Mouse (Mus musculus): ENCODE measurements at regions not wholly inside any gene's neighbourhood (a gene's known extent, or its start where the extent isn't known, plus 50 kb on each side); places are given as distances from the start of the nearest gene placed in this dataset.

DNA sequence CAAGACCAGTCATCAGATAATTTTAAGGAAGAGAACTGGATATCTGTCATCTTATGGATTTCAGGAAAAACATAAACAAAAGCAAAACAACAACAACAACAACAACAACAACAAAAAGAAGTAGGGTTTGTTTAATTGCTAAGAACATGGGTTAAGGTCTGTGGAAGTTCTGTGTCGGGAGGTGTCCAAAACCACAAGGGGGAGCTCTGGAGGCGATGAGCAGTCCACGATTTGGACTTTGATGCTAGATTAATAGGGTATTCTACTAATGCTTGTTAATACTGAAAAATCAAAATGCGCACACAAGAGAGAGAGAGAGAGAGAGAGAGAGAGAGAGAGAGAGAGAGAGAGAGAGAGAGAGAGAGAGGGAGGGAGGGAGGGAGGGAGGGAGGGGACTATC is 692.0 kb upstream of the Car10 start:
- ATAC-seq (replicated peaks; ENCODE audit: low FRiP score, low TSS enrichment, low read depth) (no peak), DNase-seq (ENCODE audit: low spot score) (peak; percentile 51)
- Histone ChIP-seq H3K4me1 (replicated peaks; ENCODE audit: control insufficient read depth, insufficient read depth, low read length) (no peaks in the 10 kb centered on the region), H3K27me3 (replicated peaks; ENCODE audit: control insufficient read depth, insufficient read depth, low read length) (no peaks in the 10 kb centered on the region), H3K4me3 (ENCODE audit: low read depth, low read length) (no peak overlapping the region), H3K36me3 (ENCODE audit: control insufficient read depth, insufficient read depth, low read length) (no peaks in the 10 kb centered on the region), H3K9me3 (ENCODE audit: control insufficient read depth, low read length) (no peaks in the 10 kb centered on the region), H3K27ac (ENCODE audit: low read depth) (no peak overlapping the region), H3K4me2 (ENCODE audit: low read length) (no peak overlapping the region), H3K9ac (ENCODE audit: low read length) (no peak overlapping the region)
- 20% methylated on average over 4 of the region's 4 CpGs for WGBS

DNA sequence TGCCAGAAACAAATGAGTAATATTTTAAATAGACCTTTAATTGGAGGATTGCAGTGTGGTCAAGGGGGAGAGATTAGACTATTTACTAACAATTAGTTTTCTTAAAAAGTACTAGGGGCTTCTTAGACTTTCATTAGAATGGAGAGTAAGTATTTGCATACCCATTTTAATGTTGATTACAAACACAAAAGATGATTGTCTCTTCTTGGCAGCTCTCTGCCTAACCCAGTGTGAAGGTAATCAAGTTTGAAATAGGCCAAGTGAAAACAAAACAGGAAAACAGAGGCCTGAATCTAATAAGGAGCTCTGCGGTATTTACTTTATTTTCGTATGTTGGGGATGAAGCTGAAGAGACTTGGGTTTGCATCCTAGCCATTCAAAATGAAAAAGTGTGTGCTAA is 646.5 kb upstream of the Car10 start:
- no peaks in the 10 kb centered on the region for H3K36me3 ChIP-seq (ENCODE audit: control insufficient read depth, insufficient read depth, low read length)

GRCm38 (mm10) chr11:92495291-92495690 is 602.5 kb upstream of the Car10 start:
- Histone ChIP-seq H3K27me3 (replicated peaks; ENCODE audit: control insufficient read depth, insufficient read depth, low read length) (no peaks in the 10 kb centered on the region), H3K4me2 (ENCODE audit: low read length) (no peak overlapping the region), H3K4me1 (replicated peaks; ENCODE audit: control insufficient read depth, insufficient read depth, low read length) (no peaks in the 10 kb centered on the region), H3K36me3 (ENCODE audit: control insufficient read depth, insufficient read depth, low read length) (no peaks in the 10 kb centered on the region), H3K27ac (ENCODE audit: low read depth) (no peak overlapping the region), H3K9me3 (ENCODE audit: control insufficient read depth, low read length) (no peaks in the 10 kb centered on the region), H3K9ac (ENCODE audit: low read length) (no peak overlapping the region), H3K4me3 (ENCODE audit: low read depth, low read length) (no peak overlapping the region)
- ATAC-seq (replicated peaks; ENCODE audit: low FRiP score, low TSS enrichment, low read depth) (no peak), DNase-seq (ENCODE audit: low spot score) (no peak)
- WGBS: 85% methylated on average over 2 of the region's 2 CpGs

More for the DNA sequence above, 646.5 kb upstream of the Car10 start:
- ATAC-seq (replicated peaks; ENCODE audit: low FRiP score, low TSS enrichment, low read depth): no peak
- 74% methylated on average over 2 of the region's 2 CpGs for WGBS
- H3K9ac ChIP-seq (ENCODE audit: low read length): no peak overlapping the region
- no peak overlapping the region for H3K4me2 ChIP-seq (ENCODE audit: low read length)
- no peak overlapping the region for H3K27ac ChIP-seq (ENCODE audit: low read depth)
- H3K4me1 ChIP-seq (replicated peaks; ENCODE audit: control insufficient read depth, insufficient read depth, low read length): no peaks in the 10 kb centered on the region
- no peaks in the 10 kb centered on the region for H3K27me3 ChIP-seq (replicated peaks; ENCODE audit: control insufficient read depth, insufficient read depth, low read length)
- DNase-seq (ENCODE audit: low spot score): no peak
- H3K9me3 ChIP-seq (ENCODE audit: control insufficient read depth, low read length): no peaks in the 10 kb centered on the region
- H3K4me3 ChIP-seq (ENCODE audit: low read depth, low read length): no peak overlapping the region
